Mouse (Mus musculus): ENCODE results near the gene Olfr482.

Gene Olfr482

GRCm38 (mm10) chr7:108097486-108097885 is at the start of gene Olfr482:
Gene Olfr482, minus strand, starts transcription at chr7:108097586.
- no peak for DNase-seq

- no peak for DNase-seq
These were observed 30.0 kb upstream of the Olfr482 start, which contains the start of gene Olfr484 for GRCm38 (mm10) chr7:108127349-108127748. Gene Olfr484, minus strand, starts transcription at chr7:108127449.

GRCm38 (mm10) chr7:108121416-108121815 is 24.0 kb upstream of the Olfr482 start:
- DNase-seq = no peak

GRCm38 (mm10) chr7:108120681-108121080 is 23.3 kb upstream of the Olfr482 start:
- DNase-seq = no peak

GRCm38 (mm10) chr7:108100549-108100948 is 3.2 kb upstream of the Olfr482 start, which contains the start of gene Olfr483:
Gene Olfr483, plus strand, starts transcription at chr7:108100849.
- DNase-seq = no peak

- DNase-seq = no peak
These were observed 17.8 kb downstream of the Olfr482 start, which contains the start of gene Olfr481 for GRCm38 (mm10) chr7:108079555-108079954. Gene Olfr481, plus strand, starts transcription at chr7:108079855.

GRCm38 (mm10) chr7:108067246-108067645 is 30.1 kb downstream of the Olfr482 start, which contains the start of gene Olfr480:
Gene Olfr480, minus strand, starts transcription at chr7:108067346.
- DNase-seq = no peak

- DNase-seq = no peak
These were observed 47.0 kb downstream of the Olfr482 start, which contains the start of gene Olfr479 for GRCm38 (mm10) chr7:108050393-108050792. Gene Olfr479, plus strand, starts transcription at chr7:108050693.
